Mouse (Mus musculus): ENCODE measurements around the gene Arhgap29. TPM values are rescaled to one million over a fixed set of nuclear protein-coding genes. Genes with fewer than 3 reads are reported as not detected.

The Arhgap29 gene
- polyA plus RNA-seq, 1 experiment = 6.3 TPM

- H3K4me1 ChIP-seq (replicated peaks; ENCODE audit: control insufficient read depth, insufficient read depth, low read length) = no peaks in the 10 kb centered on the region
- no peaks in the 10 kb centered on the region for H3K27me3 ChIP-seq (ENCODE audit: control insufficient read depth, insufficient read depth, low read length)
- TF ChIP-seq CTCF (IDR thresholded peaks at IDR 0.05; ENCODE audit: borderline replicate concordance, control insufficient read depth, extremely low read depth, insufficient read depth, low read length, poor library complexity) (no peak), POLR2A (IDR thresholded peaks at IDR 0.05; ENCODE audit: control insufficient read depth, extremely low read depth, insufficient read depth, low read length, poor library complexity) (no peak)
- DNase-seq = no peak
- no peak overlapping the region for H3K4me3 ChIP-seq (ENCODE audit: control insufficient read depth, insufficient read depth, low read length)
- H3K27ac ChIP-seq (ENCODE audit: control insufficient read depth, insufficient read depth, low read length) = no peak overlapping the region; the same call in 1 of the 2 replicates
- 80% methylated on average over 9 of the region's 9 CpGs for WGBS
- no peaks in the 10 kb centered on the region for H3K36me3 ChIP-seq (ENCODE audit: control insufficient read depth, insufficient read depth, low read length)
These were observed 81.0 kb downstream of the Arhgap29 start for GRCm38 (mm10) chr3:122033248-122033837.

- DNase-seq = no peak
- Histone ChIP-seq H3K27me3 (ENCODE audit: control insufficient read depth, insufficient read depth, low read length) (no peaks in the 10 kb centered on the region), H3K4me1 (replicated peaks; ENCODE audit: control insufficient read depth, insufficient read depth, low read length) (no peaks in the 10 kb centered on the region), H3K4me3 (ENCODE audit: control insufficient read depth, insufficient read depth, low read length) (no peak overlapping the region), H3K27ac (ENCODE audit: control insufficient read depth, insufficient read depth, low read length) (no peak overlapping the region), H3K36me3 (ENCODE audit: control insufficient read depth, insufficient read depth, low read length) (no peaks in the 10 kb centered on the region)
- TF ChIP-seq CTCF (IDR thresholded peaks at IDR 0.05; ENCODE audit: borderline replicate concordance, control insufficient read depth, extremely low read depth, insufficient read depth, low read length, poor library complexity) = no peak
- TF ChIP-seq POLR2A (IDR thresholded peaks at IDR 0.05; ENCODE audit: control insufficient read depth, extremely low read depth, insufficient read depth, low read length, poor library complexity) = no peak
- 91% methylated on average over 5 of the region's 5 CpGs for WGBS
These were observed 81.9 kb downstream of the Arhgap29 start for GRCm38 (mm10) chr3:122034240-122034639.

GRCm38 (mm10) chr3:122035092-122035491 is 82.8 kb downstream of the Arhgap29 start:
- 77% methylated on average over 3 of the region's 3 CpGs for WGBS
- DNase-seq = no peak
- Histone ChIP-seq H3K4me1 (replicated peaks; ENCODE audit: control insufficient read depth, insufficient read depth, low read length) (no peaks in the 10 kb centered on the region), H3K27me3 (ENCODE audit: control insufficient read depth, insufficient read depth, low read length) (no peaks in the 10 kb centered on the region), H3K27ac (ENCODE audit: control insufficient read depth, insufficient read depth, low read length) (no peak overlapping the region), H3K36me3 (ENCODE audit: control insufficient read depth, insufficient read depth, low read length) (no peaks in the 10 kb centered on the region), H3K4me3 (ENCODE audit: control insufficient read depth, insufficient read depth, low read length) (no peak overlapping the region)
- TF ChIP-seq CTCF (IDR thresholded peaks at IDR 0.05; ENCODE audit: borderline replicate concordance, control insufficient read depth, extremely low read depth, insufficient read depth, low read length, poor library complexity) (no peak), POLR2A (IDR thresholded peaks at IDR 0.05; ENCODE audit: control insufficient read depth, extremely low read depth, insufficient read depth, low read length, poor library complexity) (no peak)

GRCm38 (mm10) chr3:122040522-122040921 is 88.2 kb downstream of the Arhgap29 start:
- DNase-seq = no peak
- WGBS = 92% methylated on average over 6 of the region's 6 CpGs
- no peak overlapping the region for H3K27ac ChIP-seq (ENCODE audit: control insufficient read depth, insufficient read depth, low read length)
- H3K27me3 ChIP-seq (ENCODE audit: control insufficient read depth, insufficient read depth, low read length) = no peaks in the 10 kb centered on the region
- H3K36me3 ChIP-seq (ENCODE audit: control insufficient read depth, insufficient read depth, low read length) = no peaks in the 10 kb centered on the region
- no peak overlapping the region for H3K4me3 ChIP-seq (ENCODE audit: control insufficient read depth, insufficient read depth, low read length)
- TF ChIP-seq CTCF (IDR thresholded peaks at IDR 0.05; ENCODE audit: borderline replicate concordance, control insufficient read depth, extremely low read depth, insufficient read depth, low read length, poor library complexity) (no peak), POLR2A (IDR thresholded peaks at IDR 0.05; ENCODE audit: control insufficient read depth, extremely low read depth, insufficient read depth, low read length, poor library complexity) (no peak)
- no peaks in the 10 kb centered on the region for H3K4me1 ChIP-seq (replicated peaks; ENCODE audit: control insufficient read depth, insufficient read depth, low read length)

- TF ChIP-seq CTCF (IDR thresholded peaks at IDR 0.05; ENCODE audit: borderline replicate concordance, control insufficient read depth, extremely low read depth, insufficient read depth, low read length, poor library complexity) (no peak), POLR2A (IDR thresholded peaks at IDR 0.05; ENCODE audit: control insufficient read depth, extremely low read depth, insufficient read depth, low read length, poor library complexity) (no peak)
- H3K36me3 ChIP-seq (ENCODE audit: control insufficient read depth, insufficient read depth, low read length) = no peaks in the 10 kb centered on the region
- no peak overlapping the region for H3K27ac ChIP-seq (ENCODE audit: control insufficient read depth, insufficient read depth, low read length)
- 14% methylated on average over 8 of the region's 8 CpGs for WGBS
- DNase-seq = no peak
- H3K4me1 ChIP-seq (replicated peaks; ENCODE audit: control insufficient read depth, insufficient read depth, low read length) = no peaks in the 10 kb centered on the region
- no peaks in the 10 kb centered on the region for H3K27me3 ChIP-seq (ENCODE audit: control insufficient read depth, insufficient read depth, low read length)
- no peak overlapping the region for H3K4me3 ChIP-seq (ENCODE audit: control insufficient read depth, insufficient read depth, low read length)
These were observed 90.8 kb downstream of the Arhgap29 start for GRCm38 (mm10) chr3:122043102-122043501.

GRCm38 (mm10) chr3:122043799-122044547 is 91.6 kb downstream of the Arhgap29 start, which contains the start of gene Abca4:
Gene Abca4 (plus strand): TSS chr3:122044443.
- no peak within 1 kb of the TSS for H3K27ac ChIP-seq (ENCODE audit: control insufficient read depth, insufficient read depth, low read length)
- H3K4me3 ChIP-seq (ENCODE audit: control insufficient read depth, insufficient read depth, low read length) = no peak within 1 kb of the TSS
- no peaks in the 10 kb centered on the region for H3K27me3 ChIP-seq (ENCODE audit: control insufficient read depth, insufficient read depth, low read length)
- H3K4me1 ChIP-seq (replicated peaks; ENCODE audit: control insufficient read depth, insufficient read depth, low read length) = no peaks in the 10 kb centered on the region
- TF ChIP-seq POLR2A (IDR thresholded peaks at IDR 0.05; ENCODE audit: control insufficient read depth, extremely low read depth, insufficient read depth, low read length, poor library complexity) = no peak
- no peak for TF ChIP-seq CTCF (IDR thresholded peaks at IDR 0.05; ENCODE audit: borderline replicate concordance, control insufficient read depth, extremely low read depth, insufficient read depth, low read length, poor library complexity)
- WGBS = 74% methylated on average over 26 of the region's 26 CpGs
- DNase-seq = no peak
- H3K36me3 ChIP-seq (ENCODE audit: control insufficient read depth, insufficient read depth, low read length) = no peaks in the 10 kb centered on the region
